Mouse (Mus musculus) olfactory bulb, adult 2 months (tissue): ENCODE data around the gene Ctnna3.

ENCODE experiments used
- CTCF ChIP-seq: fragments of 200-500 bp; IDR thresholded peaks from 2 replicates; pipeline ENCODE4 v1.5.1; 2012; ENCODE audit warnings: low read depth, mild to moderate bottlenecking, low read length, moderate library complexity; ENCODE audit not compliant: insufficient read depth
- POLR2A ChIP-seq: fragments of 200-500 bp; IDR thresholded peaks from 2 replicates; pipeline ENCODE4 v1.6.1; 2012; ENCODE audit warnings: mild to moderate bottlenecking, low read depth, low read length, moderate library complexity; ENCODE audit not compliant: insufficient read depth

DNA sequence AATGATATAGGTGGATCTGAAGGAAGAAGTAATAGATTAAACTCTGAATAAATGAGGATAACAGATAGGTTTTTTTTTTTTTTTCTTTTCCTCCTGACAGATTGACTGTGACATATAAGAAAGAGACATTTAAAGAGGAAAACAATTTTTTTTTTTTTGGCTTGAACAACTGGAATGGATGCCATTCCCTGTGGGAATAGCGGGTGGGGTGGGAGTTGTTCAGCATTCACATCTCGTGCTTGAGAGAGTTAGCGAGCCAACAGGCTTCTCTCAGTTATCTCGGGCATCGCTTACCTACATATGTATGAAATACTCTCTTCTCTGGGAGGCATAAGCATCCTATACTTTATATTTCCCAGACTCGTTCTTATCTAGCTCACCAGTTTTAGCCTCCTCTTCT is 375.7 kb downstream of the Ctnna3 start:
- TF ChIP-seq POLR2A (no peak), CTCF (no peak)
